Mouse (Mus musculus): ENCODE measurements around the gene Il4ra. TPM values are rescaled to one million over a fixed set of nuclear protein-coding genes. Genes with fewer than 3 reads are reported as not detected.

Il4ra gene
- polyA plus RNA-seq, 1 experiment = 5.3 TPM

GRCm38 (mm10) chr7:125599373-125599973 lies 47.6 kb downstream of the Il4ra start:
- TF ChIP-seq GATA1 (IDR thresholded peaks at IDR 0.05; ENCODE audit: low read length) = no peak

- TF ChIP-seq GATA1 (IDR thresholded peaks at IDR 0.05; ENCODE audit: low read length) = no peak
These were observed 48.2 kb downstream of the Il4ra start for GRCm38 (mm10) chr7:125600136-125600535.

GRCm38 (mm10) chr7:125600612-125601279 lies 48.8 kb downstream of the Il4ra start:
- TF ChIP-seq GATA1 (IDR thresholded peaks at IDR 0.05; ENCODE audit: low read length) = no peak

- TF ChIP-seq GATA1 (IDR thresholded peaks at IDR 0.05; ENCODE audit: low read length) = no peak
These were observed 49.4 kb downstream of the Il4ra start for GRCm38 (mm10) chr7:125601280-125601670.

GRCm38 (mm10) chr7:125601821-125602448 lies 50.0 kb downstream of the Il4ra start:
- TF ChIP-seq GATA1 (IDR thresholded peaks at IDR 0.05; ENCODE audit: low read length) = no peak

GRCm38 (mm10) chr7:125603185-125603631 lies 51.3 kb downstream of the Il4ra start, which contains the start of gene Il21r:
TSS of gene Il21r (plus strand) at chr7:125603429.
- TF ChIP-seq GATA1 (IDR thresholded peaks at IDR 0.05; ENCODE audit: low read length) = no peak

GRCm38 (mm10) chr7:125604362-125605319 lies 52.7 kb downstream of the Il4ra start:
- TF ChIP-seq GATA1 (IDR thresholded peaks at IDR 0.05; ENCODE audit: low read length) = no peak

- TF ChIP-seq GATA1 (IDR thresholded peaks at IDR 0.05; ENCODE audit: low read length) = no peak
These were observed 53.8 kb downstream of the Il4ra start for GRCm38 (mm10) chr7:125605725-125606139.

GRCm38 (mm10) chr7:125606265-125607164 lies 54.6 kb downstream of the Il4ra start:
- TF ChIP-seq GATA1 (IDR thresholded peaks at IDR 0.05; ENCODE audit: low read length) = no peak

- no peak for TF ChIP-seq GATA1 (IDR thresholded peaks at IDR 0.05; ENCODE audit: low read length)
These were observed 55.7 kb downstream of the Il4ra start for GRCm38 (mm10) chr7:125607384-125608182.

- TF ChIP-seq GATA1 (IDR thresholded peaks at IDR 0.05; ENCODE audit: low read length) = no peak
These were observed 56.3 kb downstream of the Il4ra start for GRCm38 (mm10) chr7:125608183-125608688.

GRCm38 (mm10) chr7:125613579-125613978 lies 61.7 kb downstream of the Il4ra start:
- TF ChIP-seq GATA1 (IDR thresholded peaks at IDR 0.05; ENCODE audit: low read length) = no peak

GRCm38 (mm10) chr7:125615453-125615852 lies 63.5 kb downstream of the Il4ra start:
- no peak for TF ChIP-seq GATA1 (IDR thresholded peaks at IDR 0.05; ENCODE audit: low read length)
